Mouse (Mus musculus): ENCODE data around the gene Skap1. TPM values are rescaled to one million over a fixed set of nuclear protein-coding genes. Genes with fewer than 3 reads are reported as not detected.

The Skap1 gene
- total and polyA plus RNA-seq, 3 experiments = not detected

DNA sequence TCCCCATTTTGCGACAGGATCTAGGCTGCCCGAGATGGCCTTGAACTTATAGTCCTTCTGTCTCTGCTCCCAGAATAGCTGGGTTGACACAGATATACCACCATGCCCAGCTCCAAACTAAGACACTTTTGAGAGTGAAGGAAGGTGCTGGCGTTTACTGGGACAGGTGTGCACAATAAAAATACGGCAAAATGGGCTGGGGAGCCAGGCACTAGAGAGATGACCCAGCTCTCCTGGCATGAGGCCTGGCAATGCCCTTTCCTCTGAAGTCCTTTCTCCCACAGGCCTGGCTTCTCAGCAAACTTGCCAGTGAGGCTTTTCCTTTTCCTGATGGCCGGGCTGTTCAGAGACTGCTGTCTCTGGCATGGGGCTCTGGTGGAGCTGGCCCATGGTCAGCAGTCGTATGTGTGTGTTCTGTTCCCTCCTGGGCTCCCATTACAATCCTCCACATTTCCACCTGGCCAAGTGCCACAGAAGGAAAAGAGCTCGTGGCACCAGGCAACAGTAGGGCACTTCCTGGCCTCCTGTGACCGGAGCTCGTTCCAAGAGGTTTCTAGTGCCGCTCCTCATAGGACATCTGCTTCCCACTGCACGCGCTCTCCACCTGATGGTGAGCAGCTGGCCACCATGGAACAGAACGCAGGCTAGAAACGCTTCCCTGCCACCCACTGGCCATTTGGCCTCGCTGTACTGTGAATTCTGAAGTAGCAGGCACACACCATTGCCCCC, 298.5 kb downstream of the Skap1 start:
- no peak for DNase-seq (ENCODE audit: low read depth, low spot score)
- peaks cover 0 to 3% of the 10 kb centered on the region in 2 experiments; a peak in 3 of 4 replicates for H3K36me3 ChIP-seq (ENCODE audit: control insufficient read depth in 1 of 2, insufficient read depth in 2 of 2, low read length in 2 of 2)
- H3K9ac ChIP-seq (ENCODE audit: control insufficient read depth, low read depth, low read length, poor library complexity, severe bottlenecking) = no peak overlapping the region
- H3K4me1 ChIP-seq (ENCODE audit: control insufficient read depth in 1 of 2, insufficient read depth in 2 of 2, low read length in 2 of 2) = peaks cover 0 to 15% of the 10 kb centered on the region in 2 experiments; a peak in 2 of 4 replicates
- H3K9me3 ChIP-seq (replicated peaks; ENCODE audit: insufficient read depth, low read length) = no peaks in the 10 kb centered on the region
- H3K27ac ChIP-seq (ENCODE audit: control insufficient read depth, low read depth, low read length) = no peak overlapping the region
- peaks cover 1 to 3% of the 10 kb centered on the region in 2 experiments; a peak in 3 of 4 replicates for H3K27me3 ChIP-seq (ENCODE audit: control insufficient read depth in 1 of 2, insufficient read depth in 2 of 2, low read length in 2 of 2)
- H3K79me2 ChIP-seq (ENCODE audit: control insufficient read depth, insufficient read depth, low read length, poor library complexity) = no peaks in the 10 kb centered on the region
- H3K4me3 ChIP-seq (ENCODE audit: control insufficient read depth in 1 of 2, insufficient read depth in 1 of 2, low read depth in 2 of 2, low read length in 2 of 2) = no peak overlapping the region
- no peak for TF ChIP-seq RCOR1 (IDR thresholded peaks at IDR 0.05; ENCODE audit: low read depth, low read length)
- no peak for TF ChIP-seq SIN3A (IDR thresholded peaks at IDR 0.05; ENCODE audit: low read length)
- TF ChIP-seq USF1 (IDR thresholded peaks at IDR 0.05; ENCODE audit: low read depth, low read length) = no peak
- TF ChIP-seq CTCF (IDR thresholded peaks at IDR 0.05 in 2 of 3, conservative IDR thresholded peaks at IDR 0.05 in 1 of 3; ENCODE audit: control insufficient read depth in 1 of 3, insufficient read depth in 1 of 3, low read depth in 2 of 3, low read length in 3 of 3, poor library complexity in 1 of 3, severe bottlenecking in 1 of 3) = no peak
- no peak for TF ChIP-seq NELFE (IDR thresholded peaks at IDR 0.05; ENCODE audit: low read depth, low read length)
- TF ChIP-seq GATA1 (IDR thresholded peaks at IDR 0.05; ENCODE audit: low read depth, low read length) = no peak
- TF ChIP-seq MAZ (IDR thresholded peaks at IDR 0.05; ENCODE audit: low read depth, low read length) = no peak
- TF ChIP-seq ZKSCAN1 (IDR thresholded peaks at IDR 0.05; ENCODE audit: low read depth, low read length) = no peak
- TF ChIP-seq CHD1 (IDR thresholded peaks at IDR 0.05; ENCODE audit: low read depth, low read length) = no peak
- no peak for TF ChIP-seq TCF12 (IDR thresholded peaks at IDR 0.05; ENCODE audit: low read depth, low read length)
- no peak for TF ChIP-seq POLR2AphosphoS5 (IDR thresholded peaks at IDR 0.05; ENCODE audit: borderline replicate concordance, low read depth, low read length)

DNA sequence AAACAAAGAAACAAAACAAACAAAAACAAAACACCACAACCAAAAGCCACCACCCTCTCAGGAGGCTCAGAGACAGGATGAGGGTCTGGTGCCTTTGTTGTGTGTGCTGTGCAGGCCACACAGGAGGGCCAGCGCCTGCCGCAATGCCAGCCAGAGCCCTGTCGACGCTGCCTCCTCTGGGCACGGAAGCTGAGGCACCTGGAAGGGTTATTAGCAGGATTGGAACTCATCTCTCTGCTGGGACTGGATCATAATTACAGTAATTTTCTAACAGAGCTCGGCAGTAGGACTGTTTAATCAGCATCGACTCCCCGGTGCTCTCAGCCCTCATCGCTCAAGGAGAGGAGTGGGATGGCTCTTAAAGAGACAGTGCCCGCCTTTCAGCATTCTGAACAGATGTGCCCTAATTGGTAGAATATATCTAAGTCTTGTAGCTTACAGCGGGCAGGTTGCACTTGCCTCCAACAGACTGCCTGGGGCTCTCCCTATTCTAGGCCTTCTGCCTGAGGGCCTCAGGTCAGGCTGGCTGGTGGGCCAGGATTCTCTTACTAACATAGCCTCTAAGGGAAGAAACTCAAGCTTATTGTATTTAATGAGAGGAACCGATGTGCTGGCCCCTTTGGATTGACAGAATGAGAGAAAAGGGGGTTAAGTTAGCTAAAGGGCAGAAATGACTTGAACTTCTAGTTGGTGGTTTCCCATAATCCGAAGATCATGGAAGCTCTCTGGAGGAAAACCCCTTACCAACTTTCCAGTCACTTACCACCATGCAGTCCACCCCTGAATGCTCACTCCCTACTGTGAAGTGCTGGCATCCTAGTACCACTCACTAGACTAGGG, 300.3 kb downstream of the Skap1 start:
- peaks cover 0 to 15% of the 10 kb centered on the region in 2 experiments; a peak in 2 of 4 replicates for H3K4me1 ChIP-seq (ENCODE audit: control insufficient read depth in 1 of 2, insufficient read depth in 2 of 2, low read length in 2 of 2)
- no peak for DNase-seq (ENCODE audit: low read depth, low spot score)
- H3K9ac ChIP-seq (ENCODE audit: control insufficient read depth, low read depth, low read length, poor library complexity, severe bottlenecking) = no peak overlapping the region
- H3K27ac ChIP-seq (ENCODE audit: control insufficient read depth, low read depth, low read length) = no peak overlapping the region
- peaks cover 1 to 3% of the 10 kb centered on the region in 2 experiments; a peak in 3 of 4 replicates for H3K27me3 ChIP-seq (ENCODE audit: control insufficient read depth in 1 of 2, insufficient read depth in 2 of 2, low read length in 2 of 2)
- no peak overlapping the region for H3K4me3 ChIP-seq (ENCODE audit: control insufficient read depth in 1 of 2, insufficient read depth in 1 of 2, low read depth in 2 of 2, low read length in 2 of 2)
- H3K79me2 ChIP-seq (ENCODE audit: control insufficient read depth, insufficient read depth, low read length, poor library complexity) = no peaks in the 10 kb centered on the region
- H3K9me3 ChIP-seq (replicated peaks; ENCODE audit: insufficient read depth, low read length) = no peaks in the 10 kb centered on the region
- no peak for TF ChIP-seq UBTF (IDR thresholded peaks at IDR 0.05; ENCODE audit: borderline replicate concordance, insufficient read depth, low read depth, low read length)
- peaks cover 0 to 3% of the 10 kb centered on the region in 2 experiments; a peak in 3 of 4 replicates for H3K36me3 ChIP-seq (ENCODE audit: control insufficient read depth in 1 of 2, insufficient read depth in 2 of 2, low read length in 2 of 2)
